Mouse (Mus musculus) embryonic facial prominence, embryonic 11.5 days (tissue): ENCODE results near the gene Grap2. TPM values are rescaled to one million over a fixed set of nuclear protein-coding genes. Genes with fewer than 3 reads are reported as not detected.

Experiments used
- microRNA-seq: library from miRNA; unstranded; fragments of <30 nt; microRNA quantifications from one replicate; pipeline ENCODE4, GENCODE M21; 2016; ENCODE audit warnings: borderline number of aligned reads
- polyA plus RNA-seq: library from polyadenylated mRNA; unstranded; fragments of >200 nt; fragmentation: Nextera tagmentation; extraction: Ambion mirVana; gene quantifications from 2 replicates; pipeline ENCODE4 v1.2.1, GENCODE M21; 2014

Gene Grap2
- polyA plus RNA-seq, 1 experiment from 2014 or later = 3.6 TPM

Small RNAs within 50 kb of the gene (microRNA-seq; reads per million reads assigned to microRNA genes)
- gene Mir6957 = not detected

Other genes with a start within 250 kb of the Grap2 start
- gene Enthd1, start 7.4 kb upstream of the Grap2 start, polyA plus RNA-seq = not detected in 2 replicates
- 1.3 and 1.8 TPM in 2 replicates for gene Fam83f, start 99.3 kb downstream of the Grap2 start, polyA plus RNA-seq
- gene Tnrc6b, start 138.7 kb downstream of the Grap2 start, polyA plus RNA-seq = 11.5 and 11.8 TPM in 2 replicates